Mouse (Mus musculus) heart, embryonic 15.5 days (tissue): ENCODE data around the gene Stat2. TPM values are rescaled to one million over a fixed set of nuclear protein-coding genes. Genes with fewer than 3 reads are reported as not detected.

Source experiments
- polyA plus RNA-seq: library from polyadenylated mRNA; unstranded; fragments of >200 nt; fragmentation: Nextera tagmentation; extraction: Ambion mirVana; gene quantifications from 2 replicates; pipeline ENCODE4 v1.2.1, GENCODE M21; 2015

The Stat2 gene
- polyA plus RNA-seq, 1 experiment from 2014 or later = 9.6 TPM

Other genes with a start within 250 kb of the Stat2 start
- gene Naca, start 235.0 kb upstream of the Stat2 start, polyA plus RNA-seq = 429 and 467 TPM in 2 replicates
- gene Ptges3, start 211.6 kb upstream of the Stat2 start, polyA plus RNA-seq = 268 and 292 TPM in 2 replicates
- 5,437 and 6,121 TPM in 2 replicates for gene Atp5b, start 187.3 kb upstream of the Stat2 start, polyA plus RNA-seq
- gene Baz2a, start 179.0 kb upstream of the Stat2 start, polyA plus RNA-seq = 7.5 and 10.1 TPM in 2 replicates
- gene Rbms2, start 90.3 kb upstream of the Stat2 start, polyA plus RNA-seq = 33.8 and 38.2 TPM in 2 replicates
- 0.58 and 0.66 TPM in 2 replicates for gene Gls2, start 76.1 kb upstream of the Stat2 start, polyA plus RNA-seq
- 37.9 and 38.6 TPM in 2 replicates for gene Spryd4, start 58.8 kb upstream of the Stat2 start, polyA plus RNA-seq
- 0.08 TPM in 1 of 2 replicates, not detected in the other for gene Mip, start 44.7 kb upstream of the Stat2 start, polyA plus RNA-seq
- 22.3 and 32.1 TPM in 2 replicates for gene Timeless, start 38.5 kb upstream of the Stat2 start, polyA plus RNA-seq
- gene Apon, start 16.5 kb upstream of the Stat2 start, polyA plus RNA-seq = 0.10 and 0.14 TPM in 2 replicates
- 0.13 and 1.2 TPM in 2 replicates for gene Apof, start 1.9 kb upstream of the Stat2 start, polyA plus RNA-seq
- 4.0 and 4.8 TPM in 2 replicates for gene Il23a, start 28.2 kb downstream of the Stat2 start, polyA plus RNA-seq
- gene Pan2, start 32.8 kb downstream of the Stat2 start, polyA plus RNA-seq = 22.3 and 27.8 TPM in 2 replicates
- gene Cnpy2, start 51.9 kb downstream of the Stat2 start, polyA plus RNA-seq = 186 and 213 TPM in 2 replicates
- 448 and 450 TPM in 2 replicates for gene Cs, start 67.2 kb downstream of the Stat2 start, polyA plus RNA-seq
- gene Coq10a, start 98.4 kb downstream of the Stat2 start, polyA plus RNA-seq = 17.0 TPM in 2 replicates
- 6.8 and 11.8 TPM in 2 replicates for gene Ankrd52, start 106.6 kb downstream of the Stat2 start, polyA plus RNA-seq
- gene Slc39a5, start 130.7 kb downstream of the Stat2 start, polyA plus RNA-seq = 0.24 and 0.81 TPM in 2 replicates
- gene Nabp2, start 140.9 kb downstream of the Stat2 start, polyA plus RNA-seq = 52.6 and 58.9 TPM in 2 replicates
- 25.5 and 29.0 TPM in 2 replicates for gene Rnf41, start 141.1 kb downstream of the Stat2 start, polyA plus RNA-seq
- 59.2 and 60.3 TPM in 2 replicates for gene Smarcc2, start 188.7 kb downstream of the Stat2 start, polyA plus RNA-seq
- gene Myl6, start 223.6 kb downstream of the Stat2 start, polyA plus RNA-seq = 1,051 and 1,154 TPM in 2 replicates
- gene Myl6b, start 228.1 kb downstream of the Stat2 start, polyA plus RNA-seq = 4.3 and 4.6 TPM in 2 replicates